Mouse (Mus musculus) midbrain, embryonic 13.5 days (tissue): ENCODE results near the gene Mat1a. TPM values are rescaled to one million over a fixed set of nuclear protein-coding genes. Genes with fewer than 3 reads are reported as not detected.
A peak's percentile ranks its signal among the peaks of the same experiment; 100 is the strongest.

Experiments used
- ATAC-seq: fragments of 200-750 bp; cut with Nextera tagmentation; 2 replicates; pipeline ENCODE4 v1.8.0; 2017; ENCODE audit warnings: mild to moderate bottlenecking, moderate TSS enrichment, moderate library complexity
- H3K27ac ChIP-seq: fragments of 300-500 bp; sonication (generic); 2 replicates; pipeline ENCODE4 v1.5.1; 2015; ENCODE audit warnings: inconsistent platforms, mild to moderate bottlenecking, moderate library complexity
- H3K27me3 ChIP-seq: fragments of 300-500 bp; sonication (generic); 2 replicates; pipeline ENCODE4 v1.6.1; 2015; ENCODE audit warnings: mild to moderate bottlenecking, inconsistent platforms
- H3K36me3 ChIP-seq: fragments of 300-500 bp; sonication (generic); 2 replicates; pipeline ENCODE4 v1.6.1; 2015; ENCODE audit warnings: mild to moderate bottlenecking, inconsistent platforms
- H3K4me1 ChIP-seq: fragments of 300-500 bp; sonication (generic); replicated peaks from 2 replicates; pipeline ENCODE4 v1.6.1; 2015; ENCODE audit warnings: inconsistent platforms
- H3K4me2 ChIP-seq: fragments of 300-500 bp; sonication (generic); replicated peaks from 2 replicates; pipeline ENCODE4 v1.6.1; 2015; ENCODE audit warnings: moderate library complexity, mild to moderate bottlenecking, inconsistent platforms
- H3K4me3 ChIP-seq: fragments of 300-500 bp; sonication (generic); replicated peaks from 2 replicates; pipeline ENCODE4 v1.5.1; 2015; ENCODE audit warnings: mild to moderate bottlenecking, inconsistent platforms
- H3K9ac ChIP-seq: fragments of 300-500 bp; sonication (generic); replicated peaks from 2 replicates; pipeline ENCODE4 v1.6.1; 2015; ENCODE audit warnings: mild to moderate bottlenecking, inconsistent platforms
- H3K9me3 ChIP-seq: fragments of 300-500 bp; sonication (generic); 2 replicates; pipeline ENCODE4 v1.6.1; 2016; ENCODE audit warnings: mild to moderate bottlenecking, inconsistent platforms
- WGBS: fragments of 180-500 bp; shearing (Covaris S2); methylation state at CpG from one replicate; pipeline ENCODE4 v1.1.7; 2015; 5-methylcytosine and 5-hydroxymethylcytosine counted together
- polyA plus RNA-seq: library from polyadenylated mRNA; unstranded; fragments of >200 nt; fragmentation: Nextera tagmentation; extraction: Ambion mirVana; gene quantifications from 2 replicates; pipeline ENCODE4 v1.2.1, GENCODE M21; 2015

Mat1a gene
- polyA plus RNA-seq = not detected in 2 replicates

GRCm38 (mm10) chr14:41104853-41105444 lies at the start of gene Mat1a:
Mat1a (plus strand) TSS chr14:41105035.
- no peak within 1 kb of the TSS for H3K27ac ChIP-seq
- ATAC-seq = no peak
- H3K4me2 ChIP-seq = no peak within 1 kb of the TSS
- no peak within 1 kb of the TSS for H3K4me3 ChIP-seq
- 83% methylated on average over 10 of the region's 10 CpGs for WGBS
- H3K9me3 ChIP-seq = no peaks in the 10 kb centered on the region
- H3K36me3 ChIP-seq = no peaks in the 10 kb centered on the region
- H3K9ac ChIP-seq = no peak within 1 kb of the TSS
- H3K27me3 ChIP-seq = no peaks in the 10 kb centered on the region
- no peaks in the 10 kb centered on the region for H3K4me1 ChIP-seq

DNA sequence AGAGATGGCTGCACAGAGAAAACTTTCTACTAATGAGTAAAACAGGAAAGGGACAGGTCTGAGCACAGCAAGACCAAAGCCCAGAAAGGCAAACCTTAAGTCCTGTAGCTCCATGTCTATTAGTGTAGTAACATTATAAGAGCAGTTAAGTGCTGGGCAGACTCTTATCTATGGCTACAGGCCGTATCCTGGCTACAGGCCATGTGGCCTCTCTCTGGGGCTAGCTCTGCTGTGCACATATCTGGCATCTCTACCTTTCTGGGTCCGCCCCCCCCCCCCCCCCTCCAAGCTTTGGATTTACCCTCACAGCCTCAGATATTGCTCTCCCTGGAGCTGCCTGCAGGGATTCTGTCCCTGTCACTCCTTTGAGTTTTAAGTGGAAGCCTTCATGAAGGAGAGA lies 39.7 kb upstream of the Mat1a start:
- no peaks in the 10 kb centered on the region for H3K4me1 ChIP-seq
- 56% methylated on average over 2 of the region's 2 CpGs for WGBS
- ATAC-seq = 0 out of 2 replicates have a peak, but pooled peaks have one; percentile 43
- H3K27ac ChIP-seq = no peak overlapping the region
- no peak overlapping the region for H3K4me2 ChIP-seq
- H3K27me3 ChIP-seq = no peaks in the 10 kb centered on the region
- no peaks in the 10 kb centered on the region for H3K9me3 ChIP-seq
- H3K4me3 ChIP-seq = no peak overlapping the region
- no peaks in the 10 kb centered on the region for H3K36me3 ChIP-seq
- H3K9ac ChIP-seq = no peak overlapping the region

- Histone ChIP-seq H3K9me3 (no peaks in the 10 kb centered on the region), H3K4me3 (no peak overlapping the region), H3K27ac (no peak overlapping the region), H3K4me2 (no peak overlapping the region), H3K27me3 (no peaks in the 10 kb centered on the region), H3K9ac (no peak overlapping the region), H3K36me3 (no peaks in the 10 kb centered on the region), H3K4me1 (no peaks in the 10 kb centered on the region)
- no peak for ATAC-seq
- 0% methylated on average over 1 of the region's 1 CpGs for WGBS
Measured at GRCm38 (mm10) chr14:41066416-41066815, 38.4 kb upstream of the Mat1a start.

- no peaks in the 10 kb centered on the region for H3K27me3 ChIP-seq
- H3K27ac ChIP-seq = no peak within 1 kb of the TSS
- H3K4me2 ChIP-seq = no peak within 1 kb of the TSS
- no peak for ATAC-seq
- H3K4me1 ChIP-seq = peaks cover 6% of the 10 kb centered on the region
- H3K9me3 ChIP-seq = no peaks in the 10 kb centered on the region
- no peak within 1 kb of the TSS for H3K9ac ChIP-seq
- no peaks in the 10 kb centered on the region for H3K36me3 ChIP-seq
- H3K4me3 ChIP-seq = no peak within 1 kb of the TSS
Measured at GRCm38 (mm10) chr14:41069108-41069507, 35.7 kb upstream of the Mat1a start, which contains the start of gene Dydc2. Dydc2 (minus strand) TSS chr14:41069208.

- Histone ChIP-seq H3K27ac (no peak overlapping the region), H3K9me3 (no peaks in the 10 kb centered on the region), H3K27me3 (no peaks in the 10 kb centered on the region), H3K9ac (no peak overlapping the region), H3K4me2 (no peak overlapping the region), H3K4me1 (peaks cover 6% of the 10 kb centered on the region), H3K36me3 (no peaks in the 10 kb centered on the region), H3K4me3 (no peak overlapping the region)
- no peak for ATAC-seq
- 80% methylated on average over 3 of the region's 3 CpGs for WGBS
Measured at GRCm38 (mm10) chr14:41070343-41070742, 34.5 kb upstream of the Mat1a start.

DNA sequence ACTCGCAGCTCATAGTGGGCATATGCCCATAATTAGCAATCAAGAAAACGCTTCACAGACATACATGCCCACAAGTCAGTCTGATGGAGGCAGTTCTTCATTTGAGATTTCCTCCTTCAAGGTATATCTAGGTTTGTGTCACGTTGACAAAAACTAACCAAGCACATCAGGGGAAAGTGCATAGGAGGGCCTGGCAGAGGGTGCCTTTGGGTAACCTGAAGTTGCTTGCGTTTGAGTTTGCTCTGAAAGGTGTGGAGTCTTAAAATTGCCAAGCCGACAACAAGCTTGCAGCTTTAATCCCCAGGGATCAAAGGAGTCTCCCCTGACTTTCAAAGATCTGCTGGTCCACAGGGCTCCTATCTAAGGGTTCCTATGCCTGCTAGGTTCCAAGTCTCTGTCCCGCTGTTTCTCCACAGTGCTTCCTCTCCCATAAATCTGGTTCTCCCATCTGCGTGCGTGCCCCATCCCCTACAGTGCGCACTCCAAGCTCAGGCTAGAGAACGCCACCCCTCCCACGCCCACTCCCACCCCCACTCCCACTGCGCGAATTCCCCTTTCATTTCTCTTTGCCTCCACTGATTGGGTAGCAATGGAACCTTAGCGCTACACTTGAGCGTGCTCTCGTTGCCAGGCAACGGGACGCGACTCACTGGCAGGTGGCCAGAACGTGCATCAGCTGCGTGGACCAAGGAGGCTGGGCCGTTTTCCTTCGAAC lies 32.4 kb upstream of the Mat1a start, which contains the start of gene Dydc1:
Dydc1 (plus strand) TSS at position 683 of the 715 bp plus-strand sequence.
- peak within 1 kb of the TSS; percentile 48 for H3K4me3 ChIP-seq
- H3K27me3 ChIP-seq = no peaks in the 10 kb centered on the region
- H3K9ac ChIP-seq = peak within 1 kb of the TSS; percentile 56
- 12% methylated on average over 23 of the region's 23 CpGs for WGBS
- peak within 1 kb of the TSS; percentile 69 for H3K4me2 ChIP-seq
- H3K36me3 ChIP-seq = no peaks in the 10 kb centered on the region
- H3K4me1 ChIP-seq = peaks cover 6% of the 10 kb centered on the region
- no peak within 1 kb of the TSS for H3K27ac ChIP-seq
- no peaks in the 10 kb centered on the region for H3K9me3 ChIP-seq
- peak; percentile 98 for ATAC-seq

DNA sequence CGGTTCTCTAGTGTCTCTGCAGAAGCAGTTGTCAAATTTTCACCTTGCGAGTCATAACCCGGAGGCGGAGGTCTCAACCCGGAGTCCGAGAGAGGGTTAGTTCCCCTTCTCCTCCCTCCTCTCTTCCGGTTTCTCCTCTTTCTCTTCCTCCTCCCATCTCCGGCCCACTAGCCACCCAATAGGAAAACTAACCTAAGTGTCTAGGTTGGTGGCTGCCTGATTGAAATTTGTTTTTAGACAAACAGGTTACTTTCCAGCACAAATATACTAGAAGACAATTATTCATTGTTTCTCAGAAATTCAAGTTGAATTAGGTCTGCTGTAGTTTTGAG lies 31.9 kb upstream of the Mat1a start:
- H3K36me3 ChIP-seq = no peaks in the 10 kb centered on the region
- peaks cover 6% of the 10 kb centered on the region for H3K4me1 ChIP-seq
- no peak for ATAC-seq
- no peak overlapping the region for H3K27ac ChIP-seq
- WGBS = 4% methylated on average over 8 of the region's 8 CpGs
- H3K9ac ChIP-seq = peak overlapping the region; percentile 56
- peak overlapping the region; percentile 48 for H3K4me3 ChIP-seq
- H3K9me3 ChIP-seq = no peaks in the 10 kb centered on the region
- H3K27me3 ChIP-seq = no peaks in the 10 kb centered on the region
- H3K4me2 ChIP-seq = peak overlapping the region; percentile 69

- H3K4me3 ChIP-seq = no peak overlapping the region
- no peaks in the 10 kb centered on the region for H3K27me3 ChIP-seq
- H3K9ac ChIP-seq = no peak overlapping the region
- no peaks in the 10 kb centered on the region for H3K36me3 ChIP-seq
- WGBS = 87% methylated on average over 2 of the region's 2 CpGs
- H3K4me1 ChIP-seq = no peaks in the 10 kb centered on the region
- no peak for ATAC-seq
- H3K9me3 ChIP-seq = no peaks in the 10 kb centered on the region
- no peak overlapping the region for H3K27ac ChIP-seq
- H3K4me2 ChIP-seq = no peak overlapping the region
Measured at GRCm38 (mm10) chr14:41082408-41082807, 22.4 kb upstream of the Mat1a start.

GRCm38 (mm10) chr14:41087509-41087908 lies 17.3 kb upstream of the Mat1a start:
- no peaks in the 10 kb centered on the region for H3K36me3 ChIP-seq
- 87% methylated on average over 1 of the region's 1 CpGs for WGBS
- H3K9me3 ChIP-seq = no peaks in the 10 kb centered on the region
- no peak overlapping the region for H3K4me3 ChIP-seq
- H3K9ac ChIP-seq = no peak overlapping the region
- no peaks in the 10 kb centered on the region for H3K27me3 ChIP-seq
- ATAC-seq = no peak
- no peak overlapping the region for H3K27ac ChIP-seq
- H3K4me1 ChIP-seq = no peaks in the 10 kb centered on the region
- no peak overlapping the region for H3K4me2 ChIP-seq

GRCm38 (mm10) chr14:41090777-41091176 lies 14.1 kb upstream of the Mat1a start:
- Histone ChIP-seq H3K27ac (no peak overlapping the region), H3K4me3 (no peak overlapping the region), H3K36me3 (no peaks in the 10 kb centered on the region), H3K9ac (no peak overlapping the region), H3K9me3 (no peaks in the 10 kb centered on the region), H3K4me1 (no peaks in the 10 kb centered on the region), H3K4me2 (no peak overlapping the region), H3K27me3 (no peaks in the 10 kb centered on the region)
- ATAC-seq = no peak
- WGBS = 45% methylated on average over 8 of the region's 8 CpGs

GRCm38 (mm10) chr14:41094114-41094513 lies 10.7 kb upstream of the Mat1a start:
- Histone ChIP-seq H3K4me3 (no peak overlapping the region), H3K27ac (no peak overlapping the region), H3K36me3 (no peaks in the 10 kb centered on the region), H3K9me3 (no peaks in the 10 kb centered on the region), H3K27me3 (no peaks in the 10 kb centered on the region), H3K9ac (no peak overlapping the region), H3K4me2 (no peak overlapping the region), H3K4me1 (no peaks in the 10 kb centered on the region)
- 59% methylated on average over 1 of the region's 1 CpGs for WGBS
- 0 out of 2 replicates have a peak, but pooled peaks have one; percentile 20 for ATAC-seq

DNA sequence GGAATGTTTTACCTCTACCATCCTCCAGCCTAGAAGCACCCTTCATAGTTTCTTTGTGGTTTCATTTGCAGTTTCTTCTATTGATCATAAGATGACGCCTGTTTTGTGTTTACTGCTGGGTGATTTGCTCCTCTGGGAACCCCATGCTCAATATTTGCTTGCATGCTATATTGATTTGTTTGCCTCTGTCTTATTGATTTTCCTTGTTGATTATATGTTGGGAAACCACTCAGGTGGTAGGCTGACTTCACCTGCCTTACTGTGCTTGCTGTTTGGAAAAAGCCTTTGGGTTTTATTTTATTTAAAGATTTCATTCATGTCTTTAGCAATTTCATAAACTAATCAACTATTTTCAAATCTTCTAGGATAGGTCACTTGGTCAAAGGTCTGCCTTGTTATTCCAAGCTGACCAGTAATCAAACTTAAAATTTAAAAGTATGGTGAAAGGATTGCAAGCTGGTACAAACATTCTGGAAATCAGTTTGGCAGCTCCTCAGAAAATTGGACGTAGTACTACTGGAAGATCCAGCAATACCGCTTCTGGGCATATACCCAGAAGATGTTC lies 8.5 kb upstream of the Mat1a start:
- no peaks in the 10 kb centered on the region for H3K4me1 ChIP-seq
- WGBS = 90% methylated on average over 3 of the region's 3 CpGs
- no peaks in the 10 kb centered on the region for H3K36me3 ChIP-seq
- H3K4me3 ChIP-seq = no peak overlapping the region
- H3K9me3 ChIP-seq = no peaks in the 10 kb centered on the region
- H3K4me2 ChIP-seq = no peak overlapping the region
- H3K27ac ChIP-seq = no peak overlapping the region
- no peak overlapping the region for H3K9ac ChIP-seq
- no peak for ATAC-seq
- H3K27me3 ChIP-seq = no peaks in the 10 kb centered on the region
